Mouse (Mus musculus) lung, embryonic 15.5 days (tissue): ENCODE data around the gene Cntrl. TPM values are rescaled to one million over a fixed set of nuclear protein-coding genes. Genes with fewer than 3 reads are reported as not detected.
A peak's percentile ranks its signal among the peaks of the same experiment; 100 is the strongest.

ENCODE experiments used
- ATAC-seq: fragments of 200-750 bp; cut with Nextera tagmentation; 2 replicates; pipeline ENCODE4 v1.8.0; 2017; ENCODE audit warnings: moderate number of reproducible peaks, borderline replicate concordance; ENCODE audit not compliant: low FRiP score, low TSS enrichment; ENCODE audit errors: extremely low read depth
- H3K27ac ChIP-seq: fragments of 300-500 bp; sonication (generic); 2 replicates; pipeline ENCODE4 v1.5.1; 2015; ENCODE audit warnings: moderate library complexity, mild to moderate bottlenecking, inconsistent platforms
- H3K27me3 ChIP-seq: fragments of 300-500 bp; sonication (generic); 2 replicates; pipeline ENCODE4 v1.6.1; 2015; ENCODE audit warnings: inconsistent platforms
- H3K36me3 ChIP-seq: fragments of 300-500 bp; sonication (generic); 2 replicates; pipeline ENCODE4 v1.6.1; 2015; ENCODE audit warnings: inconsistent platforms
- H3K4me1 ChIP-seq: fragments of 300-500 bp; sonication (generic); 2 replicates; pipeline ENCODE4 v1.6.1; 2015; ENCODE audit warnings: inconsistent platforms
- H3K4me2 ChIP-seq: fragments of 300-500 bp; sonication (generic); 2 replicates; pipeline ENCODE4 v1.6.1; 2015; ENCODE audit warnings: inconsistent platforms, mild to moderate bottlenecking, moderate library complexity
- H3K4me3 ChIP-seq: fragments of 300-500 bp; sonication (generic); 2 replicates; pipeline ENCODE4 v1.5.1; 2015; ENCODE audit warnings: mild to moderate bottlenecking, inconsistent platforms
- H3K9ac ChIP-seq: fragments of 300-500 bp; sonication (generic); 2 replicates; pipeline ENCODE4 v1.6.1; 2015; ENCODE audit warnings: inconsistent platforms
- H3K9me3 ChIP-seq: fragments of 300-500 bp; sonication (generic); 2 replicates; pipeline ENCODE4 v1.6.1; 2016; ENCODE audit warnings: inconsistent platforms
- WGBS: fragments of 180-500 bp; shearing (Covaris S2); methylation state at CpG from one replicate; pipeline ENCODE4 v1.1.7; 2015; 5-methylcytosine and 5-hydroxymethylcytosine counted together
- polyA plus RNA-seq: library from polyadenylated mRNA; unstranded; fragments of >200 nt; fragmentation: Nextera tagmentation; extraction: Ambion mirVana; gene quantifications from 2 replicates; pipeline ENCODE4 v1.2.1, GENCODE M21; 2015

Gene Cntrl
- polyA plus RNA-seq, 1 experiment from 2014 or later, result 26.3 TPM

DNA sequence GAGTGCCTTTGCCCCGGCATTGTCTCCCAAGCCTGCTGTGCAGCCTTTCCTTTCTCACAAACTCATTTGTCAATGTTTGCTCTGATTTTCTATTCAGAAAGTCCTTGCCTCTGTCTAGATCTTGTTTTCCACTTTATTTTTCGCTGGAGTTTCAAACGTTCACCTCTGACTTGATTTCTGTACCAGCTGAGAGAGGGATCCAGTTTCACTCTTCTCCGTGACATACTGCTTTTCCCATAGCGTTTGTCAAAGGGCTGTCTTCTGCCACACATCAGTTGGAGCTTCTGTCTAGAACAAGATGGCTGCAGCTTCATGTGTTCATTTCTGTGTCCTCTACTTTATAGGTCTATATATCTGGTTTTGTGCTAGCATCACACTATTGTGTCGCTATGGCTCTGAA is 30.1 kb upstream of the Cntrl start:
- H3K4me3 ChIP-seq, result no peak overlapping the region
- H3K9me3 ChIP-seq, result no peaks in the 10 kb centered on the region
- ATAC-seq, result no peak
- no peak overlapping the region for H3K9ac ChIP-seq
- WGBS, result 60% methylated on average over 6 of the region's 6 CpGs
- H3K4me1 ChIP-seq, result no peaks in the 10 kb centered on the region
- no peaks in the 10 kb centered on the region for H3K36me3 ChIP-seq
- H3K27me3 ChIP-seq, result no peaks in the 10 kb centered on the region
- no peak overlapping the region for H3K4me2 ChIP-seq
- H3K27ac ChIP-seq, result no peak overlapping the region

DNA sequence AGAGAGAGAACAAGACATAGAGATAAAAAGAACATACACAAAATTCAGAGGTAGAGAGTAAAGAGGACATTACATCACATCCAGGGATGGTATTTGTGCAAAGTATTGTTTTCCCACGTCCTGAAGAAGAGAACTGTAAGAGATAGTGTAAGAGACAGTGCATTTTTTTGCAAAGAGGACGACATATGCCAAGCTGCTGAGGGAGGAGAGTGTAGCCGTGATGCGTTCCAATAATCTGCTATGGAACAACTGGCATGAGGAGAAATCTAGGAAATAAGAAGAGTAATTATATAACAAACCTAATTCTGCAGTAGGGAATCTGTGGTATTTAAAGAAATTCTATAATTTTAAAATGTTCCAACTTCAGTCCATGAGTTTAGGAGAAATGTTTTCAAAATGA is 21.9 kb upstream of the Cntrl start:
- Histone ChIP-seq H3K9ac (no peak overlapping the region), H3K36me3 (no peaks in the 10 kb centered on the region), H3K4me3 (no peak overlapping the region), H3K4me2 (no peak overlapping the region), H3K4me1 (no peaks in the 10 kb centered on the region), H3K27me3 (no peaks in the 10 kb centered on the region), H3K9me3 (no peaks in the 10 kb centered on the region), H3K27ac (no peak overlapping the region)
- 56% methylated on average over 4 of the region's 4 CpGs for WGBS
- ATAC-seq, result no peak

DNA sequence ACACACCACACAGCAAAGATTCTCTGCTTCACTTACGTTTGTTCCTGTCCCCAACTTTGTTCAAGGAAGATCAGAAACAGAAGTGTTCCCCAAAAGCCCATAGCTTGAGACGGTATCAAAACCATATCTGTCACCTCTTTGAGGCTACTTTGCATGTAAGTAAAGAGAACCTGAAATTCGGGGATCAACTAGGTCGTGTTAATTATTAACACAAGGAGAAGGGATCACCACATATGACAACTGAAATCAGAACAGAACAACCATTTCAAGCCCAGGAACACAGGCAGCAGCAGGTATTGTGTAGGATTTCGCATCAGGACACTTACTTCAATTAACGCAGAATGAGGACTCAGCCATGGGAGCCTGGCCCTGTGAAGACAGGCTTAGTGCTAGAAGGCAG is 8.8 kb upstream of the Cntrl start:
- H3K4me1 ChIP-seq, result no peaks in the 10 kb centered on the region
- no peak overlapping the region for H3K4me3 ChIP-seq
- no peak overlapping the region for H3K9ac ChIP-seq
- no peaks in the 10 kb centered on the region for H3K27me3 ChIP-seq
- ATAC-seq, result no peak
- no peaks in the 10 kb centered on the region for H3K9me3 ChIP-seq
- no peak overlapping the region for H3K4me2 ChIP-seq
- no peaks in the 10 kb centered on the region for H3K36me3 ChIP-seq
- 64% methylated on average over 6 of the region's 6 CpGs for WGBS
- no peak overlapping the region for H3K27ac ChIP-seq

GRCm38 (mm10) chr2:35101443-35101842 is 7.8 kb upstream of the Cntrl start, which contains the start of gene AI182371:
Gene AI182371, minus strand, starts transcription at chr2:35101543.
- H3K4me2 ChIP-seq, result no peak within 1 kb of the TSS
- H3K27ac ChIP-seq, result no peak within 1 kb of the TSS
- no peaks in the 10 kb centered on the region for H3K9me3 ChIP-seq
- no peaks in the 10 kb centered on the region for H3K36me3 ChIP-seq
- no peak for ATAC-seq
- H3K4me1 ChIP-seq, result no peaks in the 10 kb centered on the region
- no peaks in the 10 kb centered on the region for H3K27me3 ChIP-seq
- WGBS, result 93% methylated on average over 3 of the region's 3 CpGs
- H3K4me3 ChIP-seq, result no peak within 1 kb of the TSS
- H3K9ac ChIP-seq, result no peak within 1 kb of the TSS

- no peaks in the 10 kb centered on the region for H3K27me3 ChIP-seq
Measured at GRCm38 (mm10) chr2:35102777-35103176, 6.5 kb upstream of the Cntrl start.

DNA sequence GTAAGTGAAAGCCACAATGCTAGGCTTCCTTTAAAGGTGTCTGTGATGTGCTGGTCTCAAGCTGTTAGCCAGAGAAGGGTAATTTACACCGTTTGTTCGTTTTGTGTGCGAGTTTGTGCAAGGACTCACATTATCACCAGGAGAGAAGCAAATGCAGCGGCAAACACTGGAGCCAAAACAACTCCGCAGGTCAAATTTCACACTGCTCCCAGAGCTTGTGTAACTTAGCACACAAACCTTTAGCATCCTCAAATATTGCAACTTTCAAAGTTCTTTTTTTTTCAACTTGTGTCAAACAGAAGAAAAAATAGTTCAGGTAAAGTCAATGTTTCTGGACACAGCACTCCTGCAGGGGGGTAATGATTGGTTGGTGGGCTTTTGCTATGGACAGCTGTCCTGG is 5.7 kb upstream of the Cntrl start:
- ATAC-seq, result no peak
- Histone ChIP-seq H3K4me1 (no peaks in the 10 kb centered on the region), H3K27me3 (no peaks in the 10 kb centered on the region), H3K9me3 (no peaks in the 10 kb centered on the region), H3K9ac (no peak overlapping the region), H3K4me3 (no peak overlapping the region), H3K36me3 (no peaks in the 10 kb centered on the region), H3K27ac (no peak overlapping the region), H3K4me2 (no peak overlapping the region)
- WGBS, result 37% methylated on average over 5 of the region's 5 CpGs

More at GRCm38 (mm10) chr2:35102777-35103176, 6.5 kb upstream of the Cntrl start:
- Histone ChIP-seq H3K4me2 (no peak overlapping the region), H3K27ac (no peak overlapping the region), H3K4me3 (no peak overlapping the region), H3K4me1 (no peaks in the 10 kb centered on the region), H3K9ac (no peak overlapping the region), H3K9me3 (no peaks in the 10 kb centered on the region), H3K36me3 (no peaks in the 10 kb centered on the region)
- no peak for ATAC-seq

DNA sequence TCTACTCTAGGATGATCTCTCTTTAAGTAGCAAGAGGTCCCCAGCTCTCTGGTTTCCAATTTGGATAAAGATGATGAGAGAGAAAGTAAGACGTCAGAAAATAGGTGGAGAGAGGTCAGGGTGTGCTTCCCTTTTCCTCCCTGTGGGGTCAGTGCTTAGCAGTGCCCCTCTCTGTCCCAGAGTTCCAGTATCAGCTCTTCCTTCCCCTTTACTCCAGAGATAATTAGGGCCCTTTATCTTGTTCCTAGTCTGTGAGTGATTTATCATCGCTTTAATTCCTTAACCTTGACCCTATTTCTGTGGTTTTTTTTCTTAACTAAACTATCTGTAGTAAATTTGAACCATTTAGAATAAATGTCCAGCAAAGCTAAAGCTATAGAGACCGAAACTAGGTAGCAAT is 4.4 kb upstream of the Cntrl start:
- Histone ChIP-seq H3K4me1 (no peaks in the 10 kb centered on the region), H3K27ac (no peak overlapping the region), H3K4me2 (no peak overlapping the region), H3K9me3 (no peaks in the 10 kb centered on the region), H3K27me3 (no peaks in the 10 kb centered on the region), H3K36me3 (no peaks in the 10 kb centered on the region), H3K9ac (no peak overlapping the region), H3K4me3 (no peak overlapping the region)
- ATAC-seq, result no peak
- 52% methylated on average over 3 of the region's 3 CpGs for WGBS

DNA sequence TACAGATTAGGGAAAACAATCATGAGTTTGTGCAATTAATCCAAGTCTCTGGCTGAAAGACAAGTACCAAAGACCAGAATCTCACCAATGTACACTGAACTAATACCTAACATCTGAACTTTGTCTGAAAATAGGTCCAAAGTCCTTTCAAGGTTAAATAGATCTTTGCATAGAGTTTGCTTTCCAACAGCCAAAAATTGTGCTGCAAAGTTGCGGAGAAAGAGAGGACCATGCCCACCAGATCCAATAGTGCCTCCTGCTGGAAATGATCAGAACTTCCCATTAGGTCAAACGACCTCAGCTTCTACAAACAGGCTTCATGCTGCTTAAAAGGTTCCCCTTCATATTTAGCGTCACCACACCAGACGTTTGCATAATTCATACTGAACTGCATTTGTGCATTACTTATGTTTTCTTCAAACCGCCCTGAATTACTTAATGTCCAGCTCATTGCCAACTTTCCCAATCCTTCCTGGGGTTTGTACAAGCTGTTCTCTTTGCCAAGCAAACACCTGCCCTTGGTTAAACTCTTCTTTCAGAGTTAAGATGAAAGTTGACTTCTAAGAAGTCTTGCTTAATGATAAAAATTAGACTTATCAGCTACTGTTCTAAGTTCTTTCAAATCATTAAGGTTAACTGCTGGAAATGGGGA is 1.2 kb upstream of the Cntrl start:
- Histone ChIP-seq H3K4me1 (0 out of 2 replicates have a peak, but pooled peaks cover 3% of the 10 kb centered on the region), H3K27me3 (no peaks in the 10 kb centered on the region), H3K4me2 (no peak overlapping the region), H3K27ac (no peak overlapping the region), H3K36me3 (no peaks in the 10 kb centered on the region), H3K9ac (no peak overlapping the region), H3K4me3 (no peak overlapping the region), H3K9me3 (no peaks in the 10 kb centered on the region)
- WGBS, result 51% methylated on average over 5 of the region's 5 CpGs
- ATAC-seq, result no peak

GRCm38 (mm10) chr2:35108712-35109111 is 580 bp upstream of the Cntrl start:
- peak; percentile 47; the same call in 1 of the 2 replicates for ATAC-seq
- peak overlapping the region; percentile 81 for H3K9ac ChIP-seq
- WGBS, result 27% methylated on average over 3 of the region's 3 CpGs
- H3K36me3 ChIP-seq, result no peaks in the 10 kb centered on the region
- H3K27ac ChIP-seq, result peak overlapping the region; percentile 89
- peak overlapping the region; percentile 93 for H3K4me3 ChIP-seq
- H3K9me3 ChIP-seq, result no peaks in the 10 kb centered on the region
- H3K4me1 ChIP-seq, result 0 out of 2 replicates have a peak, but pooled peaks cover 3% of the 10 kb centered on the region
- peak overlapping the region; percentile 87 for H3K4me2 ChIP-seq
- H3K27me3 ChIP-seq, result no peaks in the 10 kb centered on the region

DNA sequence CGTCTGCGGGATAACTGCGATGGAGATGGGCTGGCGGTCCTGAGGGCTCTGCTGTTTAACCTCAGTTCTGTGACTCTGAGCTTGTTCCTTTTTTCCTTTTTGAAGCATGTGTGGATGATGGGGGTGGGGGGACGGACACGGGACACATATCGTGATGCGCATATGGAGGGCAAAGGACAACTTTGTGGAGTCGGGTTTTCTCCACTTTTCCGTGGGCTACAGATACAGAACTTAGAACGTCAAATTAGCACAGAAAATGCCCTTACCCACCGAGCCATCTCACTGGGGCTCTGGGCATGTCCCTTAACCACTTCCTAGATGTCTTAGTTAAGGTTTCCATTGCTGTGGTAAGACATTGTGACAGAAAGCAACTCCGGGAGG is 622 bp downstream of the Cntrl start:
- no peak for ATAC-seq
- peak overlapping the region; percentile 81 for H3K9ac ChIP-seq
- H3K36me3 ChIP-seq, result no peaks in the 10 kb centered on the region
- no peaks in the 10 kb centered on the region for H3K27me3 ChIP-seq
- H3K4me2 ChIP-seq, result peak overlapping the region; percentile 87
- under 1% methylated on average over 13 of the region's 13 CpGs for whole genome bisulfite sequencing
- no peaks in the 10 kb centered on the region for H3K9me3 ChIP-seq
- H3K27ac ChIP-seq, result peak overlapping the region; percentile 89
- 0 out of 2 replicates have a peak, but pooled peaks cover 3% of the 10 kb centered on the region for H3K4me1 ChIP-seq
- peak overlapping the region; percentile 93 for H3K4me3 ChIP-seq

GRCm38 (mm10) chr2:35110521-35110920 is 1.2 kb downstream of the Cntrl start:
- H3K4me1 ChIP-seq, result 0 out of 2 replicates have a peak, but pooled peaks cover 3% of the 10 kb centered on the region
- H3K9ac ChIP-seq, result no peak overlapping the region
- H3K27me3 ChIP-seq, result no peaks in the 10 kb centered on the region
- ATAC-seq, result no peak
- H3K4me2 ChIP-seq, result no peak overlapping the region
- 67% methylated on average over 2 of the region's 2 CpGs for WGBS
- peak overlapping the region; percentile 7; the same call in 1 of the 2 replicates for H3K4me3 ChIP-seq
- H3K27ac ChIP-seq, result no peak overlapping the region
- H3K36me3 ChIP-seq, result no peaks in the 10 kb centered on the region; the same call in 1 of the 2 replicates
- H3K9me3 ChIP-seq, result no peaks in the 10 kb centered on the region

DNA sequence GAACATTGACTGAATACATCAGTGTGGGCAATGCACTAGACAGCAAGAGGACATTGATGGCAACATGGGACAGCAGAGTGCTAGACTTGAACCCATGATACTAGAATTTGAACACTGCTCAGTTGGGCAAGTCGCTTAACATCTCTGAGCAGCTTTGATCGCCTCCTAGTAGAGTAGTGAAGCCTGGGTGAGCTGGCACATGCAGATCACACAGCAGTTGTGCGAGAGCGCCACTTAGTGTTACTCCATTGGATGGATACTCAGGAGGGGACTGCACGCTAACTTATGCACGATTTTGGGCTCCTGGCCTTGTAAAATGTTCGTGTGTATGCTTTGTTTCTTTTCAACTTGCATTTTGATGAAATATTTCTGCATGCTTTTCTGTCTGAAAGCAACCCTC is 15.4 kb downstream of the Cntrl start:
- no peak for ATAC-seq

More for the DNA sequence above, 15.4 kb downstream of the Cntrl start:
- Histone ChIP-seq H3K4me3 (no peak overlapping the region), H3K27me3 (no peaks in the 10 kb centered on the region), H3K4me1 (no peaks in the 10 kb centered on the region), H3K9ac (no peak overlapping the region), H3K27ac (no peak overlapping the region), H3K36me3 (peaks cover 23% of the 10 kb centered on the region), H3K9me3 (no peaks in the 10 kb centered on the region), H3K4me2 (no peak overlapping the region)
- 78% methylated on average over 7 of the region's 7 CpGs for WGBS
